Mouse (Mus musculus): Measurements from ENCODE around the gene Plek2. TPM values are rescaled to one million over a fixed set of nuclear protein-coding genes. Genes with fewer than 3 reads are reported as not detected.

The Plek2 gene
- total RNA-seq, 2 experiments from 2014 or later, result 0.27 to 0.33 TPM

Other genes starting within 250 kb of the Plek2 start
- gene Fam71d, start 215.4 kb downstream of the Plek2 start, total RNA-seq (2021), result 1 to 10 TPM; 1.2 to 1.3 TPM
- 10 to 100 TPM; 33.6 to 35.6 TPM for gene Mpp5, start 158.1 kb downstream of the Plek2 start, total RNA-seq (2021)
- gene Atp6v1d, start 45.3 kb downstream of the Plek2 start, total RNA-seq (2021), result 100 to 1,000 TPM; 255 to 270 TPM
- 10 to 100 TPM; 49.4 to 52.2 TPM for gene Eif2s1, start 45.1 kb downstream of the Plek2 start, total RNA-seq (2021)
- 10 to 100 TPM; 26.4 to 26.5 TPM for gene Tmem229b, start 100.7 kb upstream of the Plek2 start, total RNA-seq (2021)
- 10 to 100 TPM; 19.1 to 20.1 TPM for gene Plekhh1, start 122.2 kb upstream of the Plek2 start, total RNA-seq (2021)
- gene Pigh, start 182.7 kb upstream of the Plek2 start, total RNA-seq (2021), result 10 to 100 TPM in 1 of 2 experiments, 1 to 10 TPM in 1; 8.7 to 10.2 TPM
- 1 to 10 TPM; 2.9 to 3.2 TPM for gene Arg2, start 223.8 kb upstream of the Plek2 start, total RNA-seq (2021)

Data from layer of hippocampus, adult 18-20 months (tissue).